Mouse (Mus musculus): ENCODE data around the gene Wdr41. TPM values are rescaled to one million over a fixed set of nuclear protein-coding genes. Genes with fewer than 3 reads are reported as not detected.

Gene Wdr41
- polyA plus RNA-seq, 2 experiments, result 3.9 to 5.3 TPM

- no peak for TF ChIP-seq EP300 (IDR thresholded peaks at IDR 0.05; ENCODE audit: low read depth)
- TF ChIP-seq CTCF (IDR thresholded peaks at IDR 0.05; ENCODE audit: low read depth), result no peak
- no peak overlapping the region for H3K27ac ChIP-seq
- 5% methylated on average over 1 of the region's 1 CpGs for WGBS (ENCODE audit: insufficient replicate concordance)
Observed at GRCm38 (mm10) chr13:95044108-95044507, 68.0 kb downstream of the Wdr41 start.

GRCm38 (mm10) chr13:95050398-95050797 is 74.3 kb downstream of the Wdr41 start:
- no peak for TF ChIP-seq CTCF (IDR thresholded peaks at IDR 0.05; ENCODE audit: low read depth)
- TF ChIP-seq EP300 (IDR thresholded peaks at IDR 0.05; ENCODE audit: low read depth), result no peak

More at GRCm38 (mm10) chr13:95044108-95044507, 68.0 kb downstream of the Wdr41 start:
- H3K9me3 ChIP-seq (ENCODE audit: control insufficient read depth, low read length), result no peaks in the 10 kb centered on the region
- no peak for DNase-seq (ENCODE audit: low read depth in 3 of 3, low spot score in 3 of 3)
- no peak for ATAC-seq (ENCODE audit: insufficient read depth)
- no peaks in the 10 kb centered on the region for H3K27me3 ChIP-seq (ENCODE audit: control insufficient read depth, insufficient read depth, low read length)
- H3K9ac ChIP-seq (replicated peaks), result no peak overlapping the region
- no peaks in the 10 kb centered on the region for H3K36me3 ChIP-seq (replicated peaks; ENCODE audit: control insufficient read depth, insufficient read depth, low read depth)
- no peaks in the 10 kb centered on the region for H3K4me1 ChIP-seq (replicated peaks; ENCODE audit: control insufficient read depth in 2 of 2, insufficient read depth in 2 of 2, low read length in 1 of 2)
- no peak overlapping the region for H3K4me2 ChIP-seq (ENCODE audit: low read depth)
- no peak overlapping the region for H3K4me3 ChIP-seq (ENCODE audit: insufficient read depth in 1 of 2, low read depth in 2 of 2, low read length in 2 of 2)

GRCm38 (mm10) chr13:95052421-95052820 is 76.3 kb downstream of the Wdr41 start:
- DNase-seq (ENCODE audit: low read depth in 3 of 3, low spot score in 3 of 3), result no peak
- Histone ChIP-seq H3K9ac (replicated peaks) (no peak overlapping the region), H3K4me2 (ENCODE audit: low read depth) (no peak overlapping the region), H3K4me1 (replicated peaks; ENCODE audit: control insufficient read depth in 2 of 2, insufficient read depth in 2 of 2, low read length in 1 of 2) (no peaks in the 10 kb centered on the region), H3K4me3 (ENCODE audit: insufficient read depth in 1 of 2, low read depth in 2 of 2, low read length in 2 of 2) (no peak overlapping the region), H3K36me3 (replicated peaks; ENCODE audit: control insufficient read depth, insufficient read depth, low read depth) (no peaks in the 10 kb centered on the region), H3K27ac (no peak overlapping the region), H3K9me3 (ENCODE audit: control insufficient read depth, low read length) (no peaks in the 10 kb centered on the region), H3K27me3 (ENCODE audit: control insufficient read depth, insufficient read depth, low read length) (no peaks in the 10 kb centered on the region)
- no peak for TF ChIP-seq CTCF (IDR thresholded peaks at IDR 0.05; ENCODE audit: low read depth)
- TF ChIP-seq EP300 (IDR thresholded peaks at IDR 0.05; ENCODE audit: low read depth), result no peak
- WGBS (ENCODE audit: insufficient replicate concordance), result 65% methylated on average over 3 of the region's 3 CpGs
- ATAC-seq (ENCODE audit: insufficient read depth), result no peak

More at GRCm38 (mm10) chr13:95050398-95050797, 74.3 kb downstream of the Wdr41 start:
- DNase-seq (ENCODE audit: low read depth in 3 of 3, low spot score in 3 of 3) (no peak), ATAC-seq (ENCODE audit: insufficient read depth) (no peak)
- WGBS (ENCODE audit: insufficient replicate concordance), result 63% methylated on average over 4 of the region's 4 CpGs
- Histone ChIP-seq H3K27ac (no peak overlapping the region), H3K9me3 (ENCODE audit: control insufficient read depth, low read length) (no peaks in the 10 kb centered on the region), H3K27me3 (ENCODE audit: control insufficient read depth, insufficient read depth, low read length) (no peaks in the 10 kb centered on the region), H3K4me1 (replicated peaks; ENCODE audit: control insufficient read depth in 2 of 2, insufficient read depth in 2 of 2, low read length in 1 of 2) (no peaks in the 10 kb centered on the region), H3K36me3 (replicated peaks; ENCODE audit: control insufficient read depth, insufficient read depth, low read depth) (no peaks in the 10 kb centered on the region), H3K4me3 (ENCODE audit: insufficient read depth in 1 of 2, low read depth in 2 of 2, low read length in 2 of 2) (no peak overlapping the region), H3K4me2 (ENCODE audit: low read depth) (no peak overlapping the region), H3K9ac (replicated peaks) (no peak overlapping the region)

GRCm38 (mm10) chr13:95055742-95056388 is 79.7 kb downstream of the Wdr41 start:
- Histone ChIP-seq H3K4me1 (replicated peaks; ENCODE audit: control insufficient read depth in 2 of 2, insufficient read depth in 2 of 2, low read length in 1 of 2) (no peaks in the 10 kb centered on the region), H3K27me3 (ENCODE audit: control insufficient read depth, insufficient read depth, low read length) (no peaks in the 10 kb centered on the region), H3K27ac (no peak overlapping the region), H3K9me3 (ENCODE audit: control insufficient read depth, low read length) (no peaks in the 10 kb centered on the region), H3K36me3 (replicated peaks; ENCODE audit: control insufficient read depth, insufficient read depth, low read depth) (no peaks in the 10 kb centered on the region), H3K9ac (replicated peaks) (no peak overlapping the region), H3K4me3 (ENCODE audit: insufficient read depth in 1 of 2, low read depth in 2 of 2, low read length in 2 of 2) (no peak overlapping the region), H3K4me2 (ENCODE audit: low read depth) (no peak overlapping the region)
- DNase-seq (ENCODE audit: low read depth in 3 of 3, low spot score in 3 of 3) (no peak), ATAC-seq (ENCODE audit: insufficient read depth) (no peak)
- WGBS (ENCODE audit: insufficient replicate concordance), result 69% methylated on average over 1 of the region's 1 CpGs
- TF ChIP-seq CTCF (IDR thresholded peaks at IDR 0.05; ENCODE audit: low read depth), result no peak
- no peak for TF ChIP-seq EP300 (IDR thresholded peaks at IDR 0.05; ENCODE audit: low read depth)

GRCm38 (mm10) chr13:95056501-95057280 is 80.5 kb downstream of the Wdr41 start:
- DNase-seq (ENCODE audit: low read depth in 3 of 3, low spot score in 3 of 3) (no peak), ATAC-seq (ENCODE audit: insufficient read depth) (no peak)
- Histone ChIP-seq H3K9me3 (ENCODE audit: control insufficient read depth, low read length) (no peaks in the 10 kb centered on the region), H3K4me1 (replicated peaks; ENCODE audit: control insufficient read depth in 2 of 2, insufficient read depth in 2 of 2, low read length in 1 of 2) (no peaks in the 10 kb centered on the region), H3K27ac (no peak overlapping the region), H3K4me3 (ENCODE audit: insufficient read depth in 1 of 2, low read depth in 2 of 2, low read length in 2 of 2) (no peak overlapping the region), H3K36me3 (replicated peaks; ENCODE audit: control insufficient read depth, insufficient read depth, low read depth) (no peaks in the 10 kb centered on the region), H3K9ac (replicated peaks) (no peak overlapping the region), H3K4me2 (ENCODE audit: low read depth) (no peak overlapping the region), H3K27me3 (ENCODE audit: control insufficient read depth, insufficient read depth, low read length) (no peaks in the 10 kb centered on the region)
- TF ChIP-seq EP300 (IDR thresholded peaks at IDR 0.05; ENCODE audit: low read depth) (no peak), CTCF (IDR thresholded peaks at IDR 0.05; ENCODE audit: low read depth) (no peak)
- WGBS (ENCODE audit: insufficient replicate concordance), result 66% methylated on average over 11 of the region's 11 CpGs
